Mouse (Mus musculus) midbrain, embryonic 16.5 days (tissue): Measurements from ENCODE around the gene Lamc3. TPM values are rescaled to one million over a fixed set of nuclear protein-coding genes. Genes with fewer than 3 reads are reported as not detected.

ENCODE experiments used
- ATAC-seq: fragments of 200-750 bp; cut with Nextera tagmentation; 2 replicates; pipeline ENCODE4 v1.8.0; 2017; ENCODE audit warnings: moderate TSS enrichment
- H3K27ac ChIP-seq: fragments of 300-500 bp; sonication (generic); 2 replicates; pipeline ENCODE4 v1.5.1; 2014; ENCODE audit warnings: mild to moderate bottlenecking, low read length, mixed read lengths
- H3K27me3 ChIP-seq: fragments of 300-500 bp; sonication (generic); 2 replicates; pipeline ENCODE4 v1.6.1; 2014; ENCODE audit warnings: low read depth, low read length, mixed read lengths; ENCODE audit not compliant: control insufficient read depth, insufficient read depth
- H3K36me3 ChIP-seq: fragments of 300-500 bp; sonication (generic); 2 replicates; pipeline ENCODE4 v1.6.1; 2014; ENCODE audit warnings: mild to moderate bottlenecking, low read length, moderate library complexity, mixed read lengths; ENCODE audit not compliant: control insufficient read depth, insufficient read depth
- H3K4me1 ChIP-seq: fragments of 300-500 bp; sonication (generic); 2 replicates; pipeline ENCODE4 v1.6.1; 2014; ENCODE audit warnings: mild to moderate bottlenecking, low read length, mixed read lengths; ENCODE audit not compliant: control insufficient read depth, insufficient read depth
- H3K4me2 ChIP-seq: fragments of 300-500 bp; sonication (generic); 2 replicates; pipeline ENCODE4 v1.6.1; 2014; ENCODE audit warnings: mild to moderate bottlenecking, low read length, mixed read lengths
- H3K4me3 ChIP-seq: fragments of 300-500 bp; sonication (generic); 2 replicates; pipeline ENCODE4 v1.5.1; 2014; ENCODE audit warnings: low read depth, mild to moderate bottlenecking, low read length, moderate library complexity, mixed read lengths
- H3K9ac ChIP-seq: fragments of 300-500 bp; sonication (generic); 2 replicates; pipeline ENCODE4 v1.6.1; 2014; ENCODE audit warnings: low read depth, low read length, mixed read lengths
- H3K9me3 ChIP-seq: fragments of 300-500 bp; sonication (generic); replicated peaks from 2 replicates; pipeline ENCODE4 v1.6.1; 2014; ENCODE audit warnings: mild to moderate bottlenecking, low read length, mixed read lengths; ENCODE audit not compliant: control insufficient read depth, poor library complexity, severe bottlenecking
- WGBS: fragments of 180-500 bp; shearing (Covaris S2); extraction: QIAGEN DNeasy Blood & Tissue Kit; methylation state at CpG from one replicate; pipeline ENCODE4 v1.1.7; 2014; 5-methylcytosine and 5-hydroxymethylcytosine counted together
- polyA plus RNA-seq: library from polyadenylated mRNA; unstranded; fragments of >200 nt; fragmentation: Nextera tagmentation; extraction: Ambion mirVana; gene quantifications from 2 replicates; pipeline ENCODE4 v1.2.1, GENCODE M21; 2015

The Lamc3 gene
- polyA plus RNA-seq, 1 experiment from 2014 or later, result 3.9 TPM

DNA sequence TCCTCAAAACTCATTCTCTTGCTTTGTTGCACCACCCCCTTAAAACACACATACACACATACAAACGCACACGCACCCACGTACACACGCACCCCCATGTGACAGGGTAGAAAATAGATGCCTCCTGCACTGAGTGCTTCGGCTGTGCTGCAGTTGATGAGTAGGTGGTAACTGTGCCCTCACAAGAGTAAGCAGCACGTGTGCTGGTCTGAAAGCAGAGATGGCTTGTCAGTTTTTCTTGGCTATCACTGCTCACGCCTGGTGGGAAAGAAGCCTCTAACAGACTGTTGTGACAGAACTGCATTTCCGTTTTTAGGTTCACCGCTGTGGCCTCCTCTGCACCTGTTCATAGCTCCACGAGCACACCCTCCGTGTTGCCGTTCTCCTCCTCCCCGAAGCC, 109.0 kb downstream of the Lamc3 start:
- WGBS, result 97% methylated on average over 13 of the region's 13 CpGs
- Histone ChIP-seq H3K4me3 (no peak overlapping the region), H3K9me3 (no peaks in the 10 kb centered on the region), H3K36me3 (peaks cover 45% of the 10 kb centered on the region), H3K4me1 (no peaks in the 10 kb centered on the region), H3K9ac (no peak overlapping the region), H3K27ac (no peak overlapping the region), H3K4me2 (no peak overlapping the region), H3K27me3 (no peaks in the 10 kb centered on the region)
- ATAC-seq, result no peak

Other genes with a start within 250 kb of the Lamc3 start
- 1.4 and 2.3 TPM in 2 replicates for gene Prdm12, start 247.3 kb upstream of the Lamc3 start, polyA plus RNA-seq
- 40.0 and 42.2 TPM in 2 replicates for gene Exosc2, start 216.6 kb upstream of the Lamc3 start, polyA plus RNA-seq
- 16.7 and 17.5 TPM in 2 replicates for gene Abl1, start 198.9 kb upstream of the Lamc3 start, polyA plus RNA-seq
- gene Qrfp, start 76.7 kb upstream of the Lamc3 start, polyA plus RNA-seq, result 0.14 and 0.18 TPM in 2 replicates
- 16.4 and 20.9 TPM in 2 replicates for gene Fibcd1, start 41.3 kb upstream of the Lamc3 start, polyA plus RNA-seq
- gene Aif1l, start 62.8 kb downstream of the Lamc3 start, polyA plus RNA-seq, result 27.0 and 28.3 TPM in 2 replicates
- gene Nup214, start 87.1 kb downstream of the Lamc3 start, polyA plus RNA-seq, result 63.9 and 68.0 TPM in 2 replicates
- gene Fam78a, start 197.6 kb downstream of the Lamc3 start, polyA plus RNA-seq, result 0.41 and 0.45 TPM in 2 replicates
- 25.0 and 28.4 TPM in 2 replicates for gene Plpp7, start 208.2 kb downstream of the Lamc3 start, polyA plus RNA-seq